Mouse (Mus musculus) liver, embryonic 16.5 days (tissue): ENCODE measurements around the gene Sgf29. TPM values are rescaled to one million over a fixed set of nuclear protein-coding genes. Genes with fewer than 3 reads are reported as not detected.
"Not testable (repeated sequence)": the region's sequence is repeated elsewhere in the genome, so short reads cannot be mapped to it uniquely, and the experiment has no call there.

Experiments used
- ATAC-seq: fragments of 200-750 bp; cut with Nextera tagmentation; 2 replicates; pipeline ENCODE4 v1.8.0; 2017; ENCODE audit warnings: low read depth, mild to moderate bottlenecking, moderate number of reproducible peaks, moderate library complexity
- H3K27ac ChIP-seq: fragments of 300-500 bp; sonication (generic); 2 replicates; pipeline ENCODE4 v1.5.1; 2014; ENCODE audit warnings: mild to moderate bottlenecking, low read length
- H3K27me3 ChIP-seq: fragments of 300-500 bp; sonication (generic); 2 replicates; pipeline ENCODE4 v1.6.1; 2014; ENCODE audit warnings: low read depth, low read length, mixed read lengths; ENCODE audit not compliant: control insufficient read depth, insufficient read depth
- H3K36me3 ChIP-seq: fragments of 300-500 bp; sonication (generic); 2 replicates; pipeline ENCODE4 v1.6.1; 2014; ENCODE audit warnings: mild to moderate bottlenecking; ENCODE audit not compliant: control insufficient read depth, insufficient read depth
- H3K4me1 ChIP-seq: fragments of 300-500 bp; sonication (generic); 2 replicates; pipeline ENCODE4 v1.6.1; 2014; ENCODE audit warnings: low read depth, low read length, mixed read lengths; ENCODE audit not compliant: control insufficient read depth
- H3K4me2 ChIP-seq: fragments of 300-500 bp; sonication (generic); 2 replicates; pipeline ENCODE4 v1.6.1; 2014; ENCODE audit warnings: low read depth, low read length, mixed read lengths
- H3K4me3 ChIP-seq: fragments of 300-500 bp; sonication (generic); 2 replicates; pipeline ENCODE4 v1.5.1; 2014; ENCODE audit warnings: low read depth, mild to moderate bottlenecking, low read length
- H3K9ac ChIP-seq: fragments of 300-500 bp; sonication (generic); 2 replicates; pipeline ENCODE4 v1.6.1; 2014; ENCODE audit warnings: low read depth, low read length
- H3K9me3 ChIP-seq: fragments of 300-500 bp; sonication (generic); replicated peaks from 2 replicates; pipeline ENCODE4 v1.6.1; 2016; ENCODE audit warnings: low read length; ENCODE audit not compliant: control insufficient read depth
- WGBS: fragments of 180-500 bp; shearing (Covaris S2); extraction: QIAGEN DNeasy Blood & Tissue Kit; methylation state at CpG from one replicate; pipeline ENCODE4 v1.1.7; 2014; ENCODE audit not compliant: insufficient replicate concordance; 5-methylcytosine and 5-hydroxymethylcytosine counted together
- polyA plus RNA-seq: library from polyadenylated mRNA; unstranded; fragments of >200 nt; fragmentation: Nextera tagmentation; extraction: Ambion mirVana; gene quantifications from 2 replicates; pipeline ENCODE4 v1.2.1, GENCODE M21; 2015

Gene Sgf29
- polyA plus RNA-seq, 1 experiment from 2014 or later, result 28.6 TPM

GRCm38 (mm10) chr7:126670152-126670551, 21.0 kb downstream of the Sgf29 start:
- WGBS, result 68% methylated on average over 3 of the region's 3 CpGs
- H3K27ac ChIP-seq, result no peak overlapping the region
- peaks cover 10% of the 10 kb centered on the region for H3K36me3 ChIP-seq

GRCm38 (mm10) chr7:126672111-126672510, 23.0 kb downstream of the Sgf29 start:
- Histone ChIP-seq H3K4me2 (no peak overlapping the region), H3K36me3 (peaks cover 3% of the 10 kb centered on the region; the same call in 1 of the 2 replicates), H3K9me3 (no peaks in the 10 kb centered on the region), H3K4me1 (no peaks in the 10 kb centered on the region), H3K4me3 (no peak overlapping the region), H3K9ac (no peak overlapping the region), H3K27me3 (no peaks in the 10 kb centered on the region), H3K27ac (no peak overlapping the region)
- ATAC-seq, result no peak
- WGBS, result 85% methylated on average over 9 of the region's 9 CpGs

More at GRCm38 (mm10) chr7:126670152-126670551, 21.0 kb downstream of the Sgf29 start:
- Histone ChIP-seq H3K4me1 (no peaks in the 10 kb centered on the region), H3K9ac (no peak overlapping the region), H3K27me3 (no peaks in the 10 kb centered on the region), H3K9me3 (no peaks in the 10 kb centered on the region), H3K4me2 (no peak overlapping the region), H3K4me3 (no peak overlapping the region)
- no peak for ATAC-seq

GRCm38 (mm10) chr7:126675104-126675503, 26.0 kb downstream of the Sgf29 start:
- Histone ChIP-seq H3K36me3 (peaks cover 3% of the 10 kb centered on the region; the same call in 1 of the 2 replicates), H3K27me3 (no peaks in the 10 kb centered on the region), H3K9ac (no peak overlapping the region), H3K4me3 (peak overlapping the region; percentile 6; the same call in 1 of the 2 replicates), H3K9me3 (no peaks in the 10 kb centered on the region), H3K4me1 (no peaks in the 10 kb centered on the region), H3K4me2 (peak overlapping the region; percentile 12; the same call in 1 of the 2 replicates), H3K27ac (no peak overlapping the region)
- 76% methylated on average over 8 of the region's 8 CpGs for WGBS
- no peak for ATAC-seq

GRCm38 (mm10) chr7:126676207-126676606, 27.1 kb downstream of the Sgf29 start, which contains the start of gene Sult1a1:
TSS of gene Sult1a1 (minus strand) at chr7:126676432.
- peak within 1 kb of the TSS; percentile 12 for H3K4me2 ChIP-seq
- peak; percentile 77 for ATAC-seq

GRCm38 (mm10) chr7:126676631-126677220, 27.6 kb downstream of the Sgf29 start:
- peaks cover 2% of the 10 kb centered on the region; the same call in 1 of the 2 replicates for H3K36me3 ChIP-seq
- no peak overlapping the region for H3K9ac ChIP-seq
- no peaks in the 10 kb centered on the region for H3K4me1 ChIP-seq
- ATAC-seq, result no peak
- no peak overlapping the region for H3K4me3 ChIP-seq
- peak overlapping the region; percentile 53 for H3K27ac ChIP-seq
- no peak overlapping the region for H3K4me2 ChIP-seq
- H3K27me3 ChIP-seq, result no peaks in the 10 kb centered on the region
- 58% methylated on average over 4 of the region's 4 CpGs for WGBS
- H3K9me3 ChIP-seq, result no peaks in the 10 kb centered on the region

More at GRCm38 (mm10) chr7:126676207-126676606, 27.1 kb downstream of the Sgf29 start, which contains the start of gene Sult1a1:
- H3K36me3 ChIP-seq, result peaks cover 3% of the 10 kb centered on the region; the same call in 1 of the 2 replicates
- no peaks in the 10 kb centered on the region for H3K27me3 ChIP-seq
- peak within 1 kb of the TSS; percentile 6 for H3K4me3 ChIP-seq
- H3K4me1 ChIP-seq, result no peaks in the 10 kb centered on the region
- H3K9me3 ChIP-seq, result no peaks in the 10 kb centered on the region
- 48% methylated on average over 1 of the region's 1 CpGs for WGBS
- H3K9ac ChIP-seq, result no peak within 1 kb of the TSS
- peak within 1 kb of the TSS; percentile 54 for H3K27ac ChIP-seq

GRCm38 (mm10) chr7:126678545-126679341, 29.6 kb downstream of the Sgf29 start:
- 74% methylated on average over 8 of the region's 8 CpGs for WGBS
- no peak overlapping the region for H3K4me2 ChIP-seq
- H3K4me3 ChIP-seq, result no peak overlapping the region
- no peaks in the 10 kb centered on the region for H3K4me1 ChIP-seq
- H3K9me3 ChIP-seq, result no peaks in the 10 kb centered on the region
- ATAC-seq, result peak; percentile 46
- no peak overlapping the region for H3K9ac ChIP-seq
- H3K36me3 ChIP-seq, result no peaks in the 10 kb centered on the region
- H3K27ac ChIP-seq, result peak overlapping the region; percentile 45
- H3K27me3 ChIP-seq, result no peaks in the 10 kb centered on the region

- no peaks in the 10 kb centered on the region for H3K4me1 ChIP-seq
- ATAC-seq, result no peak
- H3K27ac ChIP-seq, result no peak overlapping the region
- no peaks in the 10 kb centered on the region for H3K27me3 ChIP-seq
- no peaks in the 10 kb centered on the region for H3K36me3 ChIP-seq
- H3K4me2 ChIP-seq, result no peak overlapping the region
- no peak overlapping the region for H3K9ac ChIP-seq
- no peaks in the 10 kb centered on the region for H3K9me3 ChIP-seq
- H3K4me3 ChIP-seq, result no peak overlapping the region
- 65% methylated on average over 5 of the region's 5 CpGs for WGBS
Measured at GRCm38 (mm10) chr7:126679683-126680082, 30.6 kb downstream of the Sgf29 start.

- Histone ChIP-seq H3K36me3 (no peaks in the 10 kb centered on the region), H3K27ac (no peak overlapping the region), H3K9ac (no peak overlapping the region), H3K27me3 (no peaks in the 10 kb centered on the region), H3K4me3 (no peak overlapping the region), H3K9me3 (no peaks in the 10 kb centered on the region), H3K4me1 (no peaks in the 10 kb centered on the region), H3K4me2 (no peak overlapping the region)
- no peak for ATAC-seq
- WGBS, result 87% methylated on average over 5 of the region's 5 CpGs
Measured at GRCm38 (mm10) chr7:126681221-126681620, 32.1 kb downstream of the Sgf29 start.

GRCm38 (mm10) chr7:126688156-126688555, 39.0 kb downstream of the Sgf29 start:
- not testable (repeated sequence) for ATAC-seq

More at GRCm38 (mm10) chr7:126688156-126688555, 39.0 kb downstream of the Sgf29 start:
- not testable (repeated sequence) for H3K27me3 ChIP-seq, H3K4me2 ChIP-seq, H3K36me3 ChIP-seq, H3K9me3 ChIP-seq, H3K27ac ChIP-seq, H3K4me1 ChIP-seq, H3K9ac ChIP-seq, H3K4me3 ChIP-seq
- WGBS, result 59% methylated on average over 4 of the region's 4 CpGs
